Mouse (Mus musculus) forebrain, embryonic 11.5 days (tissue): ENCODE data around the gene Ttc27. TPM values are rescaled to one million over a fixed set of nuclear protein-coding genes. Genes with fewer than 3 reads are reported as not detected.

ENCODE experiments used
- ATAC-seq: fragments of 200-750 bp; cut with Nextera tagmentation; replicated peaks from 2 replicates; pipeline ENCODE4 v1.8.0; 2017; ENCODE audit warnings: moderate TSS enrichment; ENCODE audit not compliant: low FRiP score
- DNase-seq: peaks from one replicate; pipeline ENCODE4 v3.0.0-alpha.2; 2017; ENCODE audit warnings: low spot score
- H3K27ac ChIP-seq: fragments of 300-500 bp; sonication (generic); 2 replicates; pipeline ENCODE4 v1.5.1; 2014; ENCODE audit warnings: low read depth, low read length
- H3K27me3 ChIP-seq: fragments of 300-500 bp; sonication (generic); 2 replicates; pipeline ENCODE4 v1.6.1; 2014; ENCODE audit warnings: mild to moderate bottlenecking, low read length, mixed read lengths; ENCODE audit not compliant: control insufficient read depth, insufficient read depth
- H3K36me3 ChIP-seq: fragments of 300-500 bp; sonication (generic); 2 replicates; pipeline ENCODE4 v1.6.1; 2014; ENCODE audit warnings: mild to moderate bottlenecking, low read length, moderate library complexity, mixed read lengths; ENCODE audit not compliant: control insufficient read depth, insufficient read depth
- H3K4me1 ChIP-seq: fragments of 300-500 bp; sonication (generic); replicated peaks from 2 replicates; pipeline ENCODE4 v1.6.1; 2014; ENCODE audit warnings: low read length, mixed read lengths; ENCODE audit not compliant: control insufficient read depth, insufficient read depth
- H3K4me2 ChIP-seq: fragments of 300-500 bp; sonication (generic); 2 replicates; pipeline ENCODE4 v1.6.1; 2014; ENCODE audit warnings: low read depth, mild to moderate bottlenecking, low read length, moderate library complexity, mixed read lengths; ENCODE audit not compliant: severe bottlenecking
- H3K4me3 ChIP-seq: fragments of 300-500 bp; sonication (generic); 2 replicates; pipeline ENCODE4 v1.5.1; 2014; ENCODE audit warnings: low read depth, low read length
- H3K9ac ChIP-seq: fragments of 300-500 bp; sonication (generic); 2 replicates; pipeline ENCODE4 v1.6.1; 2014; ENCODE audit warnings: low read length
- H3K9me3 ChIP-seq: fragments of 300-500 bp; sonication (generic); 2 replicates; pipeline ENCODE4 v1.6.1; 2016; ENCODE audit warnings: low read length, mixed read lengths; ENCODE audit not compliant: control insufficient read depth
- WGBS: fragments of 180-500 bp; shearing (Covaris S2); extraction: QIAGEN DNeasy Blood & Tissue Kit; methylation state at CpG from one replicate; pipeline ENCODE4 v1.1.7; 2014; 5-methylcytosine and 5-hydroxymethylcytosine counted together
- polyA plus RNA-seq: library from polyadenylated mRNA; unstranded; fragments of >200 nt; fragmentation: Nextera tagmentation; extraction: Ambion mirVana; gene quantifications from 2 replicates; pipeline ENCODE4 v1.2.1, GENCODE M21; 2014

Gene Ttc27
- polyA plus RNA-seq, 1 experiment from 2014 or later: 26.1 TPM

GRCm38 (mm10) chr17:74717091-74717617 lies 378 bp upstream of the Ttc27 start:
- Histone ChIP-seq H3K36me3 (no peaks in the 10 kb centered on the region), H3K9ac (peak overlapping the region; percentile 39), H3K27me3 (no peaks in the 10 kb centered on the region), H3K4me1 (no peaks in the 10 kb centered on the region), H3K4me2 (peak overlapping the region; percentile 67), H3K27ac (no peak overlapping the region), H3K4me3 (peak overlapping the region; percentile 86), H3K9me3 (no peaks in the 10 kb centered on the region)
- ATAC-seq (peak; percentile 4; the same call in 1 of the 2 replicates), DNase-seq (no peak)
- WGBS: 10% methylated on average over 14 of the region's 14 CpGs

- Histone ChIP-seq H3K4me3 (no peak overlapping the region), H3K4me1 (no peaks in the 10 kb centered on the region), H3K4me2 (no peak overlapping the region), H3K9ac (no peak overlapping the region), H3K36me3 (no peaks in the 10 kb centered on the region), H3K27me3 (no peaks in the 10 kb centered on the region), H3K9me3 (no peaks in the 10 kb centered on the region), H3K27ac (no peak overlapping the region)
- no peak for ATAC-seq
- DNase-seq: no peak
Measured at GRCm38 (mm10) chr17:74732872-74733271, 15.3 kb downstream of the Ttc27 start.

GRCm38 (mm10) chr17:74735392-74735791 lies 17.9 kb downstream of the Ttc27 start:
- no peak overlapping the region for H3K4me2 ChIP-seq
- H3K27me3 ChIP-seq: no peaks in the 10 kb centered on the region
- no peak overlapping the region for H3K4me3 ChIP-seq
- no peaks in the 10 kb centered on the region for H3K4me1 ChIP-seq
- no peaks in the 10 kb centered on the region for H3K36me3 ChIP-seq
- ATAC-seq: no peak
- WGBS: 90% methylated on average over 11 of the region's 11 CpGs
- no peak overlapping the region for H3K27ac ChIP-seq
- no peaks in the 10 kb centered on the region for H3K9me3 ChIP-seq
- no peak for DNase-seq
- no peak overlapping the region for H3K9ac ChIP-seq

GRCm38 (mm10) chr17:74749659-74750058 lies 32.1 kb downstream of the Ttc27 start:
- WGBS: 71% methylated on average over 1 of the region's 1 CpGs
- Histone ChIP-seq H3K4me3 (no peak overlapping the region), H3K27me3 (no peaks in the 10 kb centered on the region)

GRCm38 (mm10) chr17:74751026-74751425 lies 33.5 kb downstream of the Ttc27 start:
- ATAC-seq: no peak
- H3K4me3 ChIP-seq: no peak overlapping the region

More at GRCm38 (mm10) chr17:74749659-74750058, 32.1 kb downstream of the Ttc27 start:
- Histone ChIP-seq H3K36me3 (no peaks in the 10 kb centered on the region), H3K4me1 (no peaks in the 10 kb centered on the region), H3K9me3 (no peaks in the 10 kb centered on the region), H3K4me2 (no peak overlapping the region), H3K27ac (no peak overlapping the region), H3K9ac (no peak overlapping the region)
- DNase-seq (no peak), ATAC-seq (no peak)

GRCm38 (mm10) chr17:74752906-74753627 lies 35.5 kb downstream of the Ttc27 start:
- no peaks in the 10 kb centered on the region for H3K27me3 ChIP-seq
- no peaks in the 10 kb centered on the region for H3K36me3 ChIP-seq
- no peaks in the 10 kb centered on the region for H3K9me3 ChIP-seq
- H3K27ac ChIP-seq: no peak overlapping the region
- H3K9ac ChIP-seq: no peak overlapping the region
- H3K4me2 ChIP-seq: no peak overlapping the region
- 88% methylated on average over 8 of the region's 8 CpGs for WGBS
- no peak overlapping the region for H3K4me3 ChIP-seq
- no peaks in the 10 kb centered on the region for H3K4me1 ChIP-seq
- DNase-seq: no peak
- no peak for ATAC-seq

More at GRCm38 (mm10) chr17:74751026-74751425, 33.5 kb downstream of the Ttc27 start:
- no peak for DNase-seq
- no peak overlapping the region for H3K4me2 ChIP-seq
- WGBS: 98% methylated on average over 4 of the region's 4 CpGs
- no peaks in the 10 kb centered on the region for H3K9me3 ChIP-seq
- no peaks in the 10 kb centered on the region for H3K4me1 ChIP-seq
- H3K27me3 ChIP-seq: no peaks in the 10 kb centered on the region
- H3K36me3 ChIP-seq: no peaks in the 10 kb centered on the region
- H3K27ac ChIP-seq: no peak overlapping the region
- no peak overlapping the region for H3K9ac ChIP-seq

GRCm38 (mm10) chr17:74753628-74754104 lies 36.1 kb downstream of the Ttc27 start:
- H3K4me3 ChIP-seq: no peak overlapping the region
- H3K9ac ChIP-seq: no peak overlapping the region
- H3K9me3 ChIP-seq: no peaks in the 10 kb centered on the region
- no peak overlapping the region for H3K4me2 ChIP-seq
- no peaks in the 10 kb centered on the region for H3K27me3 ChIP-seq
- ATAC-seq: no peak
- H3K4me1 ChIP-seq: no peaks in the 10 kb centered on the region
- H3K27ac ChIP-seq: no peak overlapping the region
- no peaks in the 10 kb centered on the region; the same call in 1 of the 2 replicates for H3K36me3 ChIP-seq
- no peak for DNase-seq
- WGBS: 87% methylated on average over 5 of the region's 5 CpGs

GRCm38 (mm10) chr17:74754369-74755118 lies 37.0 kb downstream of the Ttc27 start:
- Histone ChIP-seq H3K4me3 (no peak overlapping the region), H3K36me3 (no peaks in the 10 kb centered on the region; the same call in 1 of the 2 replicates), H3K27me3 (no peaks in the 10 kb centered on the region), H3K9me3 (no peaks in the 10 kb centered on the region), H3K4me1 (no peaks in the 10 kb centered on the region), H3K4me2 (no peak overlapping the region), H3K27ac (no peak overlapping the region), H3K9ac (no peak overlapping the region)
- ATAC-seq (no peak), DNase-seq (no peak)
- 90% methylated on average over 11 of the region's 11 CpGs for WGBS
